23 mouse cellular contexts compared by ENCODE assay signal in the genomic region with DNA sequence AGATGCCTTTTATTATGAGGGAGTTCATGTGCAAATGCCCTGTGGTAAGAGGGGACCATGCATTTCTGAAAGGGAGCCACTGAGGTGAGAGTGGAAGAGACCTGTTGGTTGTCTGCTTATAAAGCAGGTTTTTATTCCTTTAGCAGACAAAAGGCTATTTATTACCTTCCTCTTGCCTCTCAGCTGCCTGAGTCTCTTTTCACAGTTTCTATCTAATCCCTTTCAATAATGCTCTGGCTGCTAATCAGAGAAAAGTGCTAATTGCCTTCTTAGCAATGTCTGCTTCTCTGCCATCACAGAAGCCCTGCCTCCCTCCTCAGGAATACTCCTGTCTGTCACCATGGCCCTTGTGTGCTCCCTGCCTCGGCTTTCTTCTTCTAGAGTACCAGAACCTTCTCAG.
DNase-seq lines count a peak whose midpoint lies in the region; ATAC-seq and TF ChIP-seq lines count a peak whose summit lies in the region.
"Had no signal": no experiment of that assay in that cellular context is flagged by ENCODE, and none has a peak within 500 bp of the region (broad histone marks: within the 10 kb centered on the region; RNA-seq: fewer than 3 reads in every experiment).

No protein-coding gene starts in this region.

- intact Hi-C loops in heart, postnatal 14 days (cut with DNase I) = no loop called here

- no peak for TF ChIP-seq CTCF in midbrain, postnatal 0 days (IDR thresholded peaks at IDR 0.05)

- no peaks in the 10 kb centered on the region for H3K27me3 ChIP-seq in forebrain, embryonic 14.5 days (replicated peaks; ENCODE audit: control insufficient read depth, insufficient read depth, low read length)
- no peaks in the 10 kb centered on the region for H3K27me3 ChIP-seq in forebrain, embryonic 10.5 days (ENCODE audit: poor library complexity, severe bottlenecking)
- no peaks in the 10 kb centered on the region for H3K27me3 ChIP-seq in forebrain, embryonic 16.5 days (replicated peaks; ENCODE audit: control insufficient read depth, insufficient read depth, low read length)
- H3K27me3 ChIP-seq in forebrain, embryonic 11.5 days (ENCODE audit: control insufficient read depth, insufficient read depth, low read length) = no peaks in the 10 kb centered on the region
- no peaks in the 10 kb centered on the region for H3K27me3 ChIP-seq in midbrain, postnatal 0 days (ENCODE audit: insufficient read depth, low read length)
- no peaks in the 10 kb centered on the region for H3K27me3 ChIP-seq in midbrain, embryonic 13.5 days
- H3K27me3 ChIP-seq: embryonic facial prominence, embryonic 12.5 days had no signal

- no peaks in the 10 kb centered on the region for H3K4me1 ChIP-seq in forebrain, embryonic 14.5 days (ENCODE audit: control insufficient read depth, insufficient read depth, low read length)
- no peaks in the 10 kb centered on the region for H3K4me1 ChIP-seq in forebrain, embryonic 10.5 days
- H3K4me1 ChIP-seq in forebrain, embryonic 16.5 days (replicated peaks; ENCODE audit: control insufficient read depth, insufficient read depth, low read length) = no peaks in the 10 kb centered on the region
- H3K4me1 ChIP-seq in forebrain, embryonic 11.5 days (replicated peaks; ENCODE audit: control insufficient read depth, insufficient read depth, low read length) = no peaks in the 10 kb centered on the region
- no peaks in the 10 kb centered on the region for H3K4me1 ChIP-seq in midbrain, postnatal 0 days (ENCODE audit: insufficient read depth, low read length)
- no peaks in the 10 kb centered on the region for H3K4me1 ChIP-seq in midbrain, embryonic 13.5 days (replicated peaks)
- H3K4me1 ChIP-seq: embryonic facial prominence, embryonic 10.5 days; embryonic facial prominence, embryonic 12.5 days had no signal

- peak; percentile 54 for DNase-seq in forebrain, embryonic 14.5 days (ENCODE audit: low spot score)
- DNase-seq in forebrain, embryonic 10.5 days (ENCODE audit: extremely low spot score, low spot score) = no peak
- DNase-seq in forebrain, embryonic 11.5 days (ENCODE audit: low spot score) = no peak
- DNase-seq in heart, adult 11 months = peak; percentile 48
- DNase-seq in heart, postnatal 14 days = no peak
- DNase-seq in midbrain, postnatal 0 days (ENCODE audit: low spot score) = peak; percentile 8
- DNase-seq: adrenal gland, adult 8-10 months; adrenal gland, postnatal 14 days; adrenal gland, postnatal 36 days; B cell, adult 2 months; cerebellum, adult 11 months; cerebellum, adult 18-20 months; cerebellum, adult 8-10 months; cerebellum, adult 9-11 months; cerebellum, postnatal 14 days had no signal

- no peaks in the 10 kb centered on the region for H3K9me3 ChIP-seq in forebrain, embryonic 14.5 days (replicated peaks; ENCODE audit: control insufficient read depth, low read length)
- no peaks in the 10 kb centered on the region; the same call in none of the 2 replicates for H3K9me3 ChIP-seq in forebrain, embryonic 10.5 days
- no peaks in the 10 kb centered on the region for H3K9me3 ChIP-seq in forebrain, embryonic 16.5 days (ENCODE audit: control insufficient read depth, low read length)
- no peaks in the 10 kb centered on the region for H3K9me3 ChIP-seq in forebrain, embryonic 11.5 days (ENCODE audit: control insufficient read depth, low read length)
- H3K9me3 ChIP-seq in midbrain, postnatal 0 days (ENCODE audit: low read length) = no peaks in the 10 kb centered on the region
- no peaks in the 10 kb centered on the region for H3K9me3 ChIP-seq in midbrain, embryonic 13.5 days
- H3K9me3 ChIP-seq: embryonic facial prominence, embryonic 10.5 days; embryonic facial prominence, embryonic 12.5 days; G1E had no signal

- H3K4me2 ChIP-seq in forebrain, embryonic 14.5 days (ENCODE audit: low read length) = no peak overlapping the region
- no peak overlapping the region for H3K4me2 ChIP-seq in forebrain, embryonic 16.5 days (ENCODE audit: low read length)
- no peak overlapping the region for H3K4me2 ChIP-seq in forebrain, embryonic 11.5 days (ENCODE audit: low read depth, low read length, severe bottlenecking)
- no peak overlapping the region for H3K4me2 ChIP-seq in midbrain, postnatal 0 days (ENCODE audit: low read depth, low read length, poor library complexity, severe bottlenecking)
- H3K4me2 ChIP-seq in midbrain, embryonic 13.5 days (replicated peaks) = no peak overlapping the region
- H3K4me2 ChIP-seq: embryonic facial prominence, embryonic 12.5 days had no signal

- no peak overlapping the region for H3K27ac ChIP-seq in forebrain, embryonic 14.5 days (ENCODE audit: low read depth, low read length)
- H3K27ac ChIP-seq in forebrain, embryonic 10.5 days = no peak overlapping the region
- no peak overlapping the region for H3K27ac ChIP-seq in forebrain, embryonic 16.5 days (ENCODE audit: low read length)
- no peak overlapping the region for H3K27ac ChIP-seq in forebrain, embryonic 11.5 days (ENCODE audit: low read depth, low read length)
- H3K27ac ChIP-seq in midbrain, postnatal 0 days (ENCODE audit: low read depth, low read length) = no peak overlapping the region
- H3K27ac ChIP-seq in midbrain, embryonic 13.5 days = no peak overlapping the region
- H3K27ac ChIP-seq: embryonic facial prominence, embryonic 10.5 days; embryonic facial prominence, embryonic 12.5 days had no signal

- H3K4me3 ChIP-seq in forebrain, embryonic 14.5 days (ENCODE audit: low read depth, low read length) = no peak overlapping the region
- H3K4me3 ChIP-seq in forebrain, embryonic 10.5 days = no peak overlapping the region
- H3K4me3 ChIP-seq in forebrain, embryonic 16.5 days (replicated peaks; ENCODE audit: low read length) = no peak overlapping the region
- H3K4me3 ChIP-seq in forebrain, embryonic 11.5 days (ENCODE audit: low read depth, low read length) = no peak overlapping the region
- H3K4me3 ChIP-seq in midbrain, postnatal 0 days (ENCODE audit: low read depth, low read length) = no peak overlapping the region
- H3K4me3 ChIP-seq in midbrain, embryonic 13.5 days (replicated peaks) = no peak overlapping the region
- H3K4me3 ChIP-seq: embryonic facial prominence, embryonic 10.5 days; embryonic facial prominence, embryonic 12.5 days had no signal

- no peak overlapping the region for H3K9ac ChIP-seq in forebrain, embryonic 14.5 days (ENCODE audit: low read length)
- H3K9ac ChIP-seq in forebrain, embryonic 16.5 days (replicated peaks; ENCODE audit: low read depth, low read length) = no peak overlapping the region
- H3K9ac ChIP-seq in forebrain, embryonic 11.5 days (ENCODE audit: low read length) = no peak overlapping the region
- H3K9ac ChIP-seq in midbrain, postnatal 0 days (replicated peaks; ENCODE audit: low read length, poor library complexity, severe bottlenecking) = no peak overlapping the region
- H3K9ac ChIP-seq in midbrain, embryonic 13.5 days (replicated peaks) = no peak overlapping the region
- H3K9ac ChIP-seq: embryonic facial prominence, embryonic 12.5 days had no signal

- ATAC-seq in forebrain, embryonic 14.5 days = no peak
- ATAC-seq in forebrain, embryonic 16.5 days = 0 out of 2 replicates have a peak, but pooled peaks have one; percentile 66
- no peak for ATAC-seq in forebrain, embryonic 11.5 days (replicated peaks; ENCODE audit: low FRiP score)
- ATAC-seq in midbrain, postnatal 0 days (ENCODE audit: low FRiP score) = no peak
- ATAC-seq in midbrain, embryonic 13.5 days = no peak
- ATAC-seq: activated CD4-positive, CD25-positive, alpha-beta regulatory T cell, adult 4 months; CD4-positive, CD25-positive, alpha-beta regulatory T cell, adult 4 months; Patski had no signal

- no peaks in the 10 kb centered on the region for H3K36me3 ChIP-seq in forebrain, embryonic 14.5 days (ENCODE audit: control insufficient read depth, insufficient read depth, low read length)
- no peaks in the 10 kb centered on the region for H3K36me3 ChIP-seq in forebrain, embryonic 10.5 days (replicated peaks)
- no peaks in the 10 kb centered on the region for H3K36me3 ChIP-seq in forebrain, embryonic 16.5 days (ENCODE audit: control insufficient read depth, insufficient read depth)
- H3K36me3 ChIP-seq in forebrain, embryonic 11.5 days (ENCODE audit: control insufficient read depth, insufficient read depth, low read length) = no peaks in the 10 kb centered on the region
- H3K36me3 ChIP-seq in midbrain, postnatal 0 days (ENCODE audit: insufficient read depth, low read length) = no peaks in the 10 kb centered on the region
- no peaks in the 10 kb centered on the region for H3K36me3 ChIP-seq in midbrain, embryonic 13.5 days
- H3K36me3 ChIP-seq: embryonic facial prominence, embryonic 10.5 days; embryonic facial prominence, embryonic 12.5 days; G1E had no signal

- WGBS in forebrain, embryonic 14.5 days = 27% methylated on average over 1 of the region's 1 CpGs
- WGBS in forebrain, embryonic 10.5 days = 68% methylated on average over 1 of the region's 1 CpGs
- 24% methylated on average over 1 of the region's 1 CpGs for WGBS in forebrain, embryonic 16.5 days
- 43% methylated on average over 1 of the region's 1 CpGs for WGBS in forebrain, embryonic 11.5 days
- 45% methylated on average over 1 of the region's 1 CpGs for WGBS in midbrain, postnatal 0 days
- WGBS in midbrain, embryonic 13.5 days = 48% methylated on average over 1 of the region's 1 CpGs

Comparison
In these comparisons a context has a peak if more than half of its experiments do, and no peak if none do; other contexts are left out.
1. DNase-seq: peak in forebrain, embryonic 14.5 days (single experiment), heart, adult 11 months (single experiment) and midbrain, postnatal 0 days (single experiment); none in forebrain, embryonic 10.5 days (single experiment), forebrain, embryonic 11.5 days (single experiment) and heart, postnatal 14 days (0 of 2).